Mouse (Mus musculus) cortical plate, adult 2 months (tissue): ENCODE data around the gene Kif1b. TPM values are rescaled to one million over a fixed set of nuclear protein-coding genes. Genes with fewer than 3 reads are reported as not detected.

ENCODE experiments used
- H3K27ac ChIP-seq: fragments of 200-500 bp; 2 replicates; pipeline ENCODE4 v1.5.1; 2012; ENCODE audit warnings: low read length, control low read depth, inconsistent platforms; ENCODE audit not compliant: insufficient read depth
- H3K4me1 ChIP-seq: fragments of 200-500 bp; 2 replicates; pipeline ENCODE4 v1.6.1; 2011; ENCODE audit warnings: low read length; ENCODE audit not compliant: control insufficient read depth, insufficient read depth
- H3K4me3 ChIP-seq: fragments of 200-500 bp; 2 replicates; pipeline ENCODE4 v1.5.1; 2011; ENCODE audit warnings: mild to moderate bottlenecking, low read length, control low read depth; ENCODE audit not compliant: insufficient read depth
- CTCF ChIP-seq: fragments of 200-500 bp; IDR thresholded peaks from 2 replicates; pipeline ENCODE4 v1.5.1; 2011; ENCODE audit warnings: mild to moderate bottlenecking, control low read depth, low read length; ENCODE audit not compliant: insufficient read depth; ENCODE audit errors: extremely low read depth
- POLR2A ChIP-seq: fragments of 200-500 bp; IDR thresholded peaks from 2 replicates; pipeline ENCODE4 v1.6.1; 2011; ENCODE audit warnings: mild to moderate bottlenecking, low read length, control low read depth; ENCODE audit not compliant: insufficient read depth; ENCODE audit errors: extremely low read depth
- polyA plus RNA-seq: library from polyadenylated mRNA; depleted of rRNA; stranded (reverse); fragments of >200 nt; gene quantifications from 2 replicates; pipeline ENCODE4 v1.2.3, GENCODE M21; 2012

Gene Kif1b
- polyA plus RNA-seq, 1 experiment: 234 TPM

DNA sequence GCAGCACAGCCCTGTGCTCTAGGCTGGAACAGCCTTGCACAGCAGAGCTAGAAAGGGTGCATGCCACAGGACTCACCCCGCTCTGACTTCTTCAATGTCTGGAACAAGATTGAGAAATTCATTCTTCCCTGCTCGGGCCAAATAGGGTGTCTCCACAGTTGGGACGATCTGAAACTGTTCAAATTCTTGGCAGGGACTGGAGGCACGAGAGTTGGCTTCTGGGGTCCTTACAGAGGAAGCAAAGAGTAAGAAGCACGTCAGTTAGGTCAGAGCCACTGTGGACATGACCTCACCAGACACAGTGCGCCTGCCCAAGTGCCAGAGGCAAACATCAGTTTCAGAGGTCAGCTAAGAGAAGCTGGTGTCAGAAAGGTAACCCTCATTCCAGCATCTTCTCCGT is 125.3 kb downstream of the Kif1b start:
- TF ChIP-seq CTCF: no peak
- TF ChIP-seq POLR2A: no peak
- no peaks in the 10 kb centered on the region for H3K4me1 ChIP-seq
- no peak overlapping the region for H3K27ac ChIP-seq
- H3K4me3 ChIP-seq: no peak overlapping the region

- H3K4me3 ChIP-seq: no peak overlapping the region
- H3K4me1 ChIP-seq: no peaks in the 10 kb centered on the region
- H3K27ac ChIP-seq: no peak overlapping the region
- TF ChIP-seq CTCF (no peak), POLR2A (no peak)
These were observed 127.9 kb downstream of the Kif1b start for GRCm38 (mm10) chr4:149179573-149179972.

DNA sequence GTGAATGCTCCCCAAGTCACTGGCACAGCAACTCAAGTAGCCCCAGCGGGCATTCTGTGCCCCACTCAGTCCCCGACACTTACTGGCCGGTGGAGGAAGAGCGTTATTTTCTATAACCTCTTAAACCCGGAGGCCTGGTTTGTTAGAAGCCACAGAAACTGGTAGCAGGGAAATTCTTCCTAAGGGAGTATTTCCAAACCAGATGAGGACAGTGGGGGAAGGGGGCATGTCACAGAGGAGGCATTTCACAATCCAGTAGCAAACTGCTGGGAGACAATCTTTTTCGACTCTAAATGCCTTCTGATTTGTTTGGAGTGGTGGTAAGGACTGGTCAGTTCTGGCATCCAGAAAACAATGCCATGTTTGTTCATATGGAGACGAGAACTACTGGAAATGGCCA is 128.3 kb downstream of the Kif1b start:
- no peak overlapping the region for H3K4me3 ChIP-seq
- no peaks in the 10 kb centered on the region for H3K4me1 ChIP-seq
- TF ChIP-seq POLR2A (no peak), CTCF (no peak)
- H3K27ac ChIP-seq: no peak overlapping the region

DNA sequence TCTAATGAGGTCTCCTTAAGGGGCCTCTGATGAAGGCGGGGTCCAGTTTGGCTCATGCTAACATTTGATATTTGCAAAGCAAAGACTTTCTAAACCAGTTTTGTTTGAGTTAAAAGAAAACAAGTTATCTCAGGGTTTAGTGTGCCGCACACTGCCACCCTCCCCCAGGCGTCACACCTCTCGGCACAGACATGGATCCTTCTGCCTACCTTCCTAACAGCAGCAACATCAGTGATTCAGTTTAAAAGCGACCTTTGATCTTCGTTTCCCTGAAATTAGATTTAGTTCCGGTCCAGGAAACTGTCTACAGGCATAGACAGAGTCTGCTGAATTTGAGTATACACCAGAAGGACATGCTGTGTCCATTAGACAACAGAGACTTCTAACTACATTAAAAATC is 129.2 kb downstream of the Kif1b start:
- Histone ChIP-seq H3K4me1 (no peaks in the 10 kb centered on the region; the same call in 1 of the 2 replicates), H3K27ac (no peak overlapping the region), H3K4me3 (no peak overlapping the region)
- TF ChIP-seq CTCF (no peak), POLR2A (no peak)

DNA sequence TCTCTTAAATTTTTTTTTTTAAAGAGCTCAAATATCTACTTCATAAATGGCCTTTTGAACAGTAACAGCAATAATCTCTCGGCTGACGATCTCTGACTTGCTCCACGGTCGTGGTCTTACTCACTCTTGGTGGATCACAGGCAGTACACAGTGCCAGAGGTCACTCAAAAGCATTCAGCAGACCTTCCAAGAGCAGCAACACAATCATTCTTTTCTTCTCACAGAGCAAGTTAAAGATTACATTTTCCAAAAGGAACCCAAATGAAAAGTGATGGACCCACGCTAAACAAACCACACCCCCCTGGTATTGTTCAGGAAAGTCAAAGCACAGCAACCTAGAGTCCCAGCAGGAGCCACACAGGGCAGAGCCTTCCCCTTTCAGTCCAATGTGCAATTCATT is 130.4 kb downstream of the Kif1b start:
- no peak for TF ChIP-seq CTCF
- TF ChIP-seq POLR2A: no peak
- H3K27ac ChIP-seq: no peak overlapping the region
- H3K4me1 ChIP-seq: no peaks in the 10 kb centered on the region; the same call in 1 of the 2 replicates
- no peak overlapping the region for H3K4me3 ChIP-seq

- TF ChIP-seq CTCF: no peak
- TF ChIP-seq POLR2A: no peak
- Histone ChIP-seq H3K27ac (no peak overlapping the region), H3K4me3 (no peak overlapping the region), H3K4me1 (no peaks in the 10 kb centered on the region; the same call in 1 of the 2 replicates)
These were observed 130.8 kb downstream of the Kif1b start for GRCm38 (mm10) chr4:149176645-149177044.

DNA sequence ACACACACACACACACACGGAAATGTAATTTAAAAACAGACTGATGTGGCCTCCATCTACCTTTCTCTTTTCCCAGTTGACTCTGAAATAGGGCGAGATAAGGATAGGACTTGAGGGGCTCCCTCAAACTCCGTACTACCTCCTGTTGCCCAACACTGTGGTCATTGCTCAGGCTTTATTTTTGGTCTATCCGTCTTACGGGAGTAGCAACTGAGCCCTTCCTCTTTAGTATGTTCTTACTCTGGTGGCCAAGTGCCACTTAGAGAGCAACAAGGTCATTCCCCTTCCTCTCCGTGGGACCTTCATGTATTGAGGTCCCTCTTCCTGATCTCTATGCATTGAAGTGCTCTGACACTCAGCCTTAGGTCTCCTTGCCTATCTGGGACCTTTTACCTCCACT is 133.8 kb downstream of the Kif1b start:
- H3K27ac ChIP-seq: no peak overlapping the region
- TF ChIP-seq POLR2A (no peak), CTCF (no peak)
- H3K4me3 ChIP-seq: no peak overlapping the region
- H3K4me1 ChIP-seq: no peaks in the 10 kb centered on the region; the same call in 1 of the 2 replicates

- no peak overlapping the region for H3K27ac ChIP-seq
- H3K4me3 ChIP-seq: no peak overlapping the region
- no peaks in the 10 kb centered on the region; the same call in 1 of the 2 replicates for H3K4me1 ChIP-seq
- no peak for TF ChIP-seq POLR2A
- no peak for TF ChIP-seq CTCF
These were observed 134.8 kb downstream of the Kif1b start for GRCm38 (mm10) chr4:149172666-149173065.

DNA sequence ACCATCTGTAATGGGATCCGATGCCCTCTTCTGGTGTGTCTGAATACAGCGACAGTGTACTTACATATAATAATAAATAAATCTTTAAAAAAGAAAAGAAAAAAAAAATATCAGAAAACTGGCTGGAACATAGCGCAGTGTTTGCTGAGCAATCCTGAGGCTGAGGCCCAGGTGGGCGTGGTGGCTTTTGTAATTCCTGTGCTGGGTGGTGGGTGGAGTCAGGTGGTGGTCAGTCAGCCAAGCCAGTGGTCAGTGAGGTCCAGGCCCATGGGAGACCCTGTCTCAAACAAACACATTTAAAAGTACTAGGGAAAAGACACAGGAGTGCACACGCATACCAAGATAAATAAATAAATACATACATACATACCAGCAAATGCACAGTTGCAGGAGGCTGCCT is 135.4 kb downstream of the Kif1b start:
- Histone ChIP-seq H3K4me3 (no peak overlapping the region), H3K27ac (no peak overlapping the region), H3K4me1 (no peaks in the 10 kb centered on the region; the same call in 1 of the 2 replicates)
- TF ChIP-seq CTCF (no peak), POLR2A (no peak)

- Histone ChIP-seq H3K4me3 (no peak overlapping the region), H3K27ac (no peak overlapping the region), H3K4me1 (no peaks in the 10 kb centered on the region; the same call in 1 of the 2 replicates)
- TF ChIP-seq CTCF (no peak), POLR2A (no peak)
These were observed 135.9 kb downstream of the Kif1b start for GRCm38 (mm10) chr4:149171581-149171981.
